Mouse (Mus musculus) myocyte (in vitro differentiated cells): ENCODE data around the gene Kyat1.

Experiments used
- E2F4 ChIP-seq: IDR thresholded peaks from one replicate; pipeline ENCODE4 v1.6.1; 2011; ENCODE audit warnings: mild to moderate bottlenecking, control low read depth, moderate library complexity; ENCODE audit not compliant: insufficient read depth
- MAX ChIP-seq: IDR thresholded peaks from one replicate; pipeline ENCODE4 v1.6.1; 2011; ENCODE audit warnings: low read depth, mild to moderate bottlenecking, control low read depth
- MYOD1 ChIP-seq, 3 experiments: IDR thresholded peaks; one replicate each; pipeline ENCODE4 v1.6.1; 2011; ENCODE audit warnings: control low read depth in 2 of 3, low read depth in 2 of 3, mild to moderate bottlenecking in 2 of 3, moderate library complexity in 1 of 3; ENCODE audit not compliant: insufficient read length in 2 of 3, control insufficient read depth in 1 of 3
- MYOG ChIP-seq, 3 experiments: IDR thresholded peaks; one replicate each; pipeline ENCODE4 v1.6.1; 2011; ENCODE audit warnings: control low read depth in 2 of 3, low read depth in 2 of 3, mild to moderate bottlenecking in 2 of 3; ENCODE audit not compliant: insufficient read length in 2 of 3, control insufficient read depth in 1 of 3, insufficient read depth in 1 of 3
- POLR2A ChIP-seq: IDR thresholded peaks from one replicate; pipeline ENCODE4 v1.6.1; 2011; ENCODE audit warnings: low read depth, mild to moderate bottlenecking, control low read depth, moderate library complexity; ENCODE audit not compliant: insufficient read length
- POLR2AphosphoS2 ChIP-seq: IDR thresholded peaks from one replicate; pipeline ENCODE4 v1.6.1; 2011; ENCODE audit warnings: low read depth, control low read depth; ENCODE audit not compliant: insufficient read length
- TCF12 ChIP-seq: IDR thresholded peaks from one replicate; pipeline ENCODE4 v1.6.1; 2011; ENCODE audit warnings: mild to moderate bottlenecking, control low read depth; ENCODE audit not compliant: poor library complexity, insufficient read depth, severe bottlenecking
- TCF3 ChIP-seq: IDR thresholded peaks from one replicate; pipeline ENCODE4 v1.6.1; 2011; ENCODE audit warnings: low read depth, control low read depth; ENCODE audit not compliant: insufficient read length

GRCm38 (mm10) chr2:30194656-30195055 is 11.0 kb downstream of the Kyat1 start:
- TF ChIP-seq POLR2A (no peak), E2F4 (no peak), POLR2AphosphoS2 (no peak), MYOD1 (IDR thresholded peaks at IDR 0.05; ENCODE audit: control insufficient read depth in 1 of 3, insufficient read length in 2 of 3, low read depth in 2 of 3) (no peak), TCF12 (no peak), MAX (no peak), TCF3 (no peak), MYOG (IDR thresholded peaks at IDR 0.05; ENCODE audit: control insufficient read depth in 1 of 3, insufficient read depth in 1 of 3, insufficient read length in 2 of 3, low read depth in 2 of 3) (no peak)
